Mouse (Mus musculus) myocyte (in vitro differentiated cells): Measurements from ENCODE around the gene Ppp1cc.

ENCODE experiments used
- CEBPB ChIP-seq: IDR thresholded peaks from 2 replicates; pipeline ENCODE4 v1.6.1; 2011; ENCODE audit warnings: mild to moderate bottlenecking, moderate library complexity; ENCODE audit not compliant: poor library complexity, insufficient read depth, severe bottlenecking
- E2F4 ChIP-seq: IDR thresholded peaks from one replicate; pipeline ENCODE4 v1.6.1; 2011; ENCODE audit warnings: mild to moderate bottlenecking, control low read depth, moderate library complexity; ENCODE audit not compliant: insufficient read depth
- MAX ChIP-seq: IDR thresholded peaks from one replicate; pipeline ENCODE4 v1.6.1; 2011; ENCODE audit warnings: low read depth, mild to moderate bottlenecking, control low read depth
- MYOG ChIP-seq, 3 experiments: IDR thresholded peaks; one replicate each; pipeline ENCODE4 v1.6.1; 2011; ENCODE audit warnings: control low read depth in 2 of 3, low read depth in 2 of 3, mild to moderate bottlenecking in 2 of 3; ENCODE audit not compliant: insufficient read length in 2 of 3, control insufficient read depth in 1 of 3, insufficient read depth in 1 of 3
- POLR2A ChIP-seq: IDR thresholded peaks from one replicate; pipeline ENCODE4 v1.6.1; 2011; ENCODE audit warnings: low read depth, mild to moderate bottlenecking, control low read depth, moderate library complexity; ENCODE audit not compliant: insufficient read length
- POLR2AphosphoS2 ChIP-seq: IDR thresholded peaks from one replicate; pipeline ENCODE4 v1.6.1; 2011; ENCODE audit warnings: low read depth, control low read depth; ENCODE audit not compliant: insufficient read length
- TCF12 ChIP-seq: IDR thresholded peaks from one replicate; pipeline ENCODE4 v1.6.1; 2011; ENCODE audit warnings: mild to moderate bottlenecking, control low read depth; ENCODE audit not compliant: poor library complexity, insufficient read depth, severe bottlenecking
- TCF3 ChIP-seq: IDR thresholded peaks from one replicate; pipeline ENCODE4 v1.6.1; 2011; ENCODE audit warnings: low read depth, control low read depth; ENCODE audit not compliant: insufficient read length
- USF1 ChIP-seq: IDR thresholded peaks from one replicate; pipeline ENCODE4 v1.6.1; 2011; ENCODE audit warnings: low read depth, mild to moderate bottlenecking, control low read depth, moderate library complexity

DNA sequence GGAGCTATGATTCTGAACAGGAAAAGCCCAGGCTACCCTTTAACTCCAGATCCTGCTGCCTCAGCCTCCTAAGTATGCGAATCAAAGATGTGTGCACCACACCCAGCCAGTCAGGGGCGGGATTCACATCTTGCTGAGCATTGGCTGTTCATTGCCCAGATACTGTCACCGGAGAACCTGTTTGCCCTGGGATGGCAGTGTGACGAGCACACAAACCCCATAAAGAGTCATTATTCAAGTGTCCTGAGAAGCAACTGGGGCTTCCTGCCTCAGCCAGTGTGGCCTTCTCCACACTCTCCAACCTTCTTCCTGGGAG is 46.2 kb upstream of the Ppp1cc start:
- TF ChIP-seq TCF12 (no peak), E2F4 (no peak), POLR2AphosphoS2 (no peak), MAX (no peak), POLR2A (no peak), TCF3 (no peak), CEBPB (no peak), MYOG (IDR thresholded peaks at IDR 0.05; ENCODE audit: control insufficient read depth in 1 of 3, insufficient read depth in 1 of 3, insufficient read length in 2 of 3, low read depth in 2 of 3) (no peak), USF1 (no peak)
